Mouse (Mus musculus) limb, embryonic 14.5 days (tissue): Measurements from ENCODE around the gene Golt1a. TPM values are rescaled to one million over a fixed set of nuclear protein-coding genes. Genes with fewer than 3 reads are reported as not detected.
A peak's percentile ranks its signal among the peaks of the same experiment; 100 is the strongest.

Experiments
- ATAC-seq: fragments of 200-750 bp; cut with Nextera tagmentation; 2 replicates; pipeline ENCODE4 v1.8.0; 2017; ENCODE audit warnings: low read depth, moderate number of reproducible peaks, moderate TSS enrichment; ENCODE audit not compliant: low FRiP score
- DNase-seq: peaks from one replicate; pipeline ENCODE4 v3.0.0-alpha.2; 2015; ENCODE audit warnings: low spot score
- H3K27ac ChIP-seq: fragments of 300-500 bp; sonication (generic); replicated peaks from 2 replicates; pipeline ENCODE4 v1.5.1; 2014; ENCODE audit warnings: low read depth, mild to moderate bottlenecking, low read length, moderate library complexity, mixed read lengths
- H3K27me3 ChIP-seq: fragments of 300-500 bp; sonication (generic); 2 replicates; pipeline ENCODE4 v1.6.1; 2014; ENCODE audit warnings: low read length, mixed read lengths; ENCODE audit not compliant: control insufficient read depth, insufficient read depth
- H3K36me3 ChIP-seq: fragments of 300-500 bp; sonication (generic); 2 replicates; pipeline ENCODE4 v1.6.1; 2014; ENCODE audit warnings: mild to moderate bottlenecking, low read length, moderate library complexity, mixed read lengths; ENCODE audit not compliant: control insufficient read depth, insufficient read depth
- H3K4me1 ChIP-seq: fragments of 300-500 bp; sonication (generic); 2 replicates; pipeline ENCODE4 v1.6.1; 2014; ENCODE audit warnings: antibody characterized with exemption, low read length, mixed read lengths; ENCODE audit not compliant: control insufficient read depth, insufficient read depth
- H3K4me2 ChIP-seq: fragments of 300-500 bp; sonication (generic); replicated peaks from 2 replicates; pipeline ENCODE4 v1.6.1; 2014; ENCODE audit warnings: low read depth, mild to moderate bottlenecking, low read length, moderate library complexity; ENCODE audit not compliant: severe bottlenecking
- H3K4me3 ChIP-seq: fragments of 300-500 bp; sonication (generic); replicated peaks from 2 replicates; pipeline ENCODE4 v1.5.1; 2014; ENCODE audit warnings: low read length
- H3K9ac ChIP-seq: fragments of 300-500 bp; sonication (generic); 2 replicates; pipeline ENCODE4 v1.6.1; 2014; ENCODE audit warnings: mild to moderate bottlenecking, low read depth, low read length, moderate library complexity; ENCODE audit not compliant: severe bottlenecking
- H3K9me3 ChIP-seq: fragments of 300-500 bp; sonication (generic); 2 replicates; pipeline ENCODE4 v1.6.1; 2016; ENCODE audit warnings: low read length; ENCODE audit not compliant: control insufficient read depth
- POLR2A ChIP-seq: fragments of 200-500 bp; IDR thresholded peaks from 2 replicates; pipeline ENCODE4 v1.8.0; 2012; ENCODE audit warnings: inconsistent platforms, mild to moderate bottlenecking, moderate library complexity, borderline replicate concordance; ENCODE audit not compliant: insufficient read depth, insufficient read length; ENCODE audit errors: extremely low read depth
- WGBS: fragments of 180-500 bp; shearing (Covaris S2); extraction: QIAGEN DNeasy Blood & Tissue Kit; methylation state at CpG from one replicate; pipeline ENCODE4 v1.1.7; 2014; 5-methylcytosine and 5-hydroxymethylcytosine counted together
- polyA plus RNA-seq, 2 experiments: library from polyadenylated mRNA; depleted of rRNA in 1 of 2; stranded (reverse) in 1 of 2; unstranded in 1 of 2; fragments of >200 nt; fragmentation: Nextera tagmentation in 1 of 2; extraction: Ambion mirVana in 1 of 2; gene quantifications; 2 replicates each; pipeline versions ENCODE4 v1.2.1 to v1.2.3; 2012 to 2014

The Golt1a gene
- polyA plus RNA-seq, 2 experiments = not detected

DNA sequence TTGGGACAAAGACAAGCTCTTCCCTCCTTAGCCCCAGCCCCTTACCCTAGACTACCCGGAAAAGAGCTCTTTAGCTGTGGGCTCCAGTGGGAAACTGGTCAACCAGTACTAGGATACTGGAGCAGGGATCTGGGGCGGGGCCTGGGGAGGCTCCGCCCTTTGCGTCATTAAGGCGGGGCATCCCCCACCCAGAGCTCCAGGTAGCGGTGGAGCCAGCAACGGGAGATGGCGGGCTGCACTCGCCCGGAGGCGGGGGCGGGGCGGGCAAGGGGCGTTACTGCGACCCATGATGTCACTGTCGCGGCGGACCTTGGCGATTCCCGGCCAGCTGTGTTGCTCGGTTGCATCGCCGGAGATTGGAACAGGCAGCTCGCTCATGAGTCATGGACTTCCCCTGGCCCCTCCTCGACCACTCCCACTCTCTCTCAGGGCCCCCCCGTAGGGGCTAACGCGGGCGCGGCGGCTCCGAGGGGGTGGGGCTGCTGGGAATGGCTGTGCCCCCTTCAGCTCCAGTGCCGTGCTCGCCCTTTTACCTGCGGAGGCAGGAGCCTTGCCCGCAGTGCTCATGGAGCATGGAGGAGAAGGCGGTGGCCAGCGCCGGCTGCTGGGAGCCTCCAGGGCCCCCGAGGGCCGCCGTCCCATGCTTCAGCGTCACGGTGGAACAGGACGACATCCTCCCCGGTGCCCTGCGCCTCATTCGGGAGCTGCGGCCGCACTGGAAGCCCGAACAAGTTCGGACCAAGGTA lies 53.8 kb downstream of the Golt1a start, which contains the start of gene Etnk2:
Gene Etnk2 (plus strand): TSS at position 297 of the 746 bp plus-strand sequence.
- no peak for TF ChIP-seq POLR2A
- H3K27me3 ChIP-seq = peaks cover 24% of the 10 kb centered on the region
- WGBS = 0% methylated on average over 29 of the region's 52 CpGs

DNA sequence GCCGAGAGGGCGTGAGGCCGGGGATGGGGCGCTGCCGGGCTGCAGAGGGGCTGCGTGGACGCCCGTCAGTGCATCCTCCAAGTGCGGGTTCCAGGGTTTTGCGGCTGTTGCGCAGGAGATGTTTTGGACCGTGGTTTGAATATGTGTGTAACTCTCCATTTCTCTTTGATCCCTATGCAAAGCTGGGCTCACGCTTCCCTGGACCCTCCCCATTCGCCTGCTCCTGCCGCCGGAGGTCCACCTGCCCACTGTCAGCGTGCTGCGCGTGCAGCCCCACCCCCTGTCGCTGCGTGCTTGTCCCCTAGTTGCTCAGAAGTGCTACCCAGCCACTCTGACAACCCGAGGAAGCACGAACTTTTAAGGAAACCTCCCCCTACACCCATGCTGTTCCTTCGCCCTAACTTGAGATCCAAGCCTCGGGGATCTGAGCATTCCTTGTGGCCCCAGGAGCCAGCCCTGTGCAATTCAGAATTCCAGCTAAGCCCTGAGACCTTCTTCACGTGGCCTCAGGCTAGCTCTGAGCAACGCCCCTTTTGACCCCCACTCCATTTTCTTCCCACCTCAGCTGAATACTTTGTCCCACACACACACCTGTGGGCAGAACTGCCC lies 54.5 kb downstream of the Golt1a start:
- TF ChIP-seq POLR2A = no peak
- no peaks in the 10 kb centered on the region for H3K9me3 ChIP-seq
- peaks cover 24% of the 10 kb centered on the region for H3K27me3 ChIP-seq
- 1% methylated on average over 27 of the region's 27 CpGs for WGBS
- no peak overlapping the region for H3K27ac ChIP-seq
- H3K4me3 ChIP-seq = peak overlapping the region; percentile 62
- peak overlapping the region; percentile 57 for H3K9ac ChIP-seq
- no peaks in the 10 kb centered on the region for H3K36me3 ChIP-seq
- ATAC-seq (no peak), DNase-seq (no peak)
- H3K4me1 ChIP-seq = peaks cover 8% of the 10 kb centered on the region; the same call in 1 of the 2 replicates
- H3K4me2 ChIP-seq = peak overlapping the region; percentile 96

More for the DNA sequence above, 53.8 kb downstream of the Golt1a start, which contains the start of gene Etnk2:
- DNase-seq = peak; percentile 76
- peak within 1 kb of the TSS; percentile 96 for H3K4me2 ChIP-seq
- peak; percentile 74 for ATAC-seq
- no peaks in the 10 kb centered on the region for H3K36me3 ChIP-seq
- H3K9me3 ChIP-seq = no peaks in the 10 kb centered on the region
- H3K4me1 ChIP-seq = peaks cover 8% of the 10 kb centered on the region; the same call in 1 of the 2 replicates
- H3K27ac ChIP-seq = no peak within 1 kb of the TSS
- H3K9ac ChIP-seq = peak within 1 kb of the TSS; percentile 57
- H3K4me3 ChIP-seq = peak within 1 kb of the TSS; percentile 62

DNA sequence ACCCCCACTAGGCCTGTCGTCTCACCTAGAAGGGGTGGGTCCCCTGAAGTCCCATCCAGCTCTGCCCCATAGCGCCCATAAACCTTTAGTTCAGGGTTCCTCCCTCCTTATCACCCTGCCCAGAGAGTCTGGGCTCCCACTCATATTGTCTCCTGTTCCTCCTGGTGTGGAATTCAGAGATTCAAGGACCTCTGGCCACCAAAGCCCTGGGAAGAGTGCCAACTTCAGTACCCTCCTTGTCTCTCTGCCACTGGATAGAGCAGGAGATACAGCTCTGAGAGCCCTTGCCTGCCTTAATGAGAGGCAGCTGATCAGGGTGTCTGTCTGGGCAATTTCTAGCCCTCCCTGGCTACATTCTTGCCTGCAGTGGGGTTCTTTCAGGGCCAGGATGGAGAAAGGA lies 55.3 kb downstream of the Golt1a start:
- no peak overlapping the region for H3K4me3 ChIP-seq
- ATAC-seq (no peak), DNase-seq (no peak)
- H3K4me1 ChIP-seq = peaks cover 8% of the 10 kb centered on the region; the same call in 1 of the 2 replicates
- WGBS = 44% methylated on average over 2 of the region's 2 CpGs
- H3K9me3 ChIP-seq = no peaks in the 10 kb centered on the region
- H3K36me3 ChIP-seq = no peaks in the 10 kb centered on the region
- no peak for TF ChIP-seq POLR2A
- H3K4me2 ChIP-seq = no peak overlapping the region
- H3K9ac ChIP-seq = no peak overlapping the region
- H3K27ac ChIP-seq = no peak overlapping the region
- H3K27me3 ChIP-seq = peaks cover 24% of the 10 kb centered on the region

DNA sequence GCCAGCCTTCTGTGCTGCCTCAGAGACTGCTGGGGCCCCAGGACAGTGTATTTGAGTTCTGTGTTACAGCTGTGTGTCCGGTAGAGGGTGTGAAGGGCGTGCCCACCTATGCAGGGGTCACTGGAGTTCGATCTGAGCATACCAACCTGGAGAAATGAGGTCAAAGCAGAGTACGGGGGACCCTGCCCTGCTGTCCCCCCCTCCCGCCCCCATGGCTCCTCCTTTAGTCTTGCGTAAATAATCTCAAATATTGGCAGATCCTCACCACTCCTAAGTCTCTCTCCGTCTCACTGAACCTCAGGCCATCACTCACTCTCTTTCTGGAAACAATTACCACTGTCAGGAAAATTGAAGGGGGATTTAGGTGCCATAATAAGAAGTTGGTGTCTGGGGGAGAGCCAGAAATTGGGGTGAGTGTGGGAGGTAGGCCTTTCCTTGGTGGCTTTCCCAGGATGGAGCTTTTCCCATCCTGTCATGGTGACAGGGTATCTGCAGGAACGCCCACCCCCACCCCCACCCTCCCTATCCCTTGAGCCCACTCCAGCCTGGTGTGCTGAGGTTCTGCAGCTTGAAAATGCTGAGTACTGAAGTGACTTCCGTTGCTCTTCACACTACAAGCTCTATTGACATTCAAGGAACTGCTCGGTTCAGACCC lies 57.5 kb downstream of the Golt1a start:
- H3K4me2 ChIP-seq = no peak overlapping the region
- H3K9ac ChIP-seq = no peak overlapping the region
- DNase-seq (no peak), ATAC-seq (no peak)
- H3K9me3 ChIP-seq = no peaks in the 10 kb centered on the region
- no peaks in the 10 kb centered on the region for H3K36me3 ChIP-seq
- TF ChIP-seq POLR2A = no peak
- WGBS = 42% methylated on average over 10 of the region's 10 CpGs
- peaks cover 24% of the 10 kb centered on the region for H3K27me3 ChIP-seq
- H3K4me3 ChIP-seq = no peak overlapping the region
- no peak overlapping the region for H3K27ac ChIP-seq
- peaks cover 8% of the 10 kb centered on the region; the same call in 1 of the 2 replicates for H3K4me1 ChIP-seq

DNA sequence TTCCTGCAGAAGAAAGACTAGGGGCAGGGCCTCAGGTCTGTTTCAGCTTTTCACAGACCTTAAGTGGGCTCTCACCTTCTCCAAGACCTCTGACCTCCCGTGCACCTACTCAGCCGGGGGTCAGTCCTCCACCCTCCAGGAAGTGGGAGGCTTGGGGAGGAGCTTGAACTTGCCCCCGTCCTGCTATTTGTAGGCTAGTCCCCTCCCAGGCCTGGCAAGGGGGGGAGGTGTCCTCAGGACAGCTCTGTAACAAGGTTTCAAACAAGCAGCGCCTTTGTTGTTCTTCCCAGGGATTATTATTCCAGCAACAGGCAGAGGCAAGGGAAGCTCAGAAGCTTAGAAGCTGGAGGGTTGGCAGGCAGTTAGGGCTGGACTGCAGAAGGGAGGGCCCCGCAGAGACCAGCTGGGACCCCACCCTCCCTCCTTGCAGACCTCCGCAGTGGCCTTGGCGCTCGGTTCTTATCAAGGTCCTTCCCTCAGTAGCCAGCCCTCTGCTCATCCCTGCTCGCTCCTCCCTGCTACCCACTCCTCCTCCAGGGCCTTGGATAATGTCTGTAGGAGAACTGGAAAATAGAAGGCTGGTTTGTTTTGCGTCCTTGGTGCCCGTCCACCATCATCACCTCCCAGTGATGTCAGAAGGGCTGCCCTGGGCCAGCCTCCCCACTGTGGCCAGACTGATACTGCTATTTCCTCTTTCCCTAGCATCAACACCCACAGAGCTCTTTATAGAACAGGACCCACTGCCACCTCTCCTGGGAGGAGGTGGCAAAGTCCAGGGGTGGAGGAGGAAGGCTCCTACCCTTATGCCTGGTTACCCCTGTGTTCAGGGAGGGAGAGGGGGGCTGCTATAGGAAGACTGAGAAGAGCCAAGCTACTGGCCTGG lies 58.2 kb downstream of the Golt1a start:
- H3K36me3 ChIP-seq = no peaks in the 10 kb centered on the region
- DNase-seq (no peak), ATAC-seq (no peak)
- H3K27me3 ChIP-seq = peaks cover 24% of the 10 kb centered on the region
- no peaks in the 10 kb centered on the region for H3K9me3 ChIP-seq
- peaks cover 8% of the 10 kb centered on the region; the same call in 1 of the 2 replicates for H3K4me1 ChIP-seq
- no peak for TF ChIP-seq POLR2A
- 20% methylated on average over 11 of the region's 11 CpGs for WGBS
- no peak overlapping the region for H3K4me2 ChIP-seq
- H3K27ac ChIP-seq = no peak overlapping the region
- no peak overlapping the region for H3K4me3 ChIP-seq
- no peak overlapping the region for H3K9ac ChIP-seq
